Mouse (Mus musculus): ENCODE results near the gene Ccr10.

Ccr10 gene

GRCm38 (mm10) chr11:101175636-101176116 lies 433 bp upstream of the Ccr10 start:
- in situ Hi-C loops (cut with MboI; ENCODE audit: unreplicated experiment in 2 of 2), result loop anchor here (25.0 kb wide), 1 partner anchor 813 kb away; the partner anchor contains the start of gene Hap1 (in 2 of the 2)

- in situ Hi-C loops (cut with MboI; ENCODE audit: unreplicated experiment in 2 of 2), result loop anchor here (5.0 kb wide), 2 partner anchors 42 to 92 kb away; partner anchors contain the start of gene Coasy (in 1 of the 2)
Observed at GRCm38 (mm10) chr11:101174389-101174745, 876 bp downstream of the Ccr10 start.

- in situ Hi-C loops (cut with MboI; ENCODE audit: unreplicated experiment in 2 of 2), result loop anchor here (5.0 kb wide), 2 partner anchors 42 to 92 kb away; partner anchors contain the start of gene Coasy (in 1 of the 2)
Observed at GRCm38 (mm10) chr11:101173631-101174388, 1.4 kb downstream of the Ccr10 start.

- in situ Hi-C loops (cut with MboI; ENCODE audit: unreplicated experiment in 2 of 2), result loop anchor here (5.0 kb wide), 2 partner anchors 41 to 91 kb away; partner anchors contain the start of gene Coasy (in 1 of the 2)
Observed at GRCm38 (mm10) chr11:101173112-101173511, 2.1 kb downstream of the Ccr10 start.

GRCm38 (mm10) chr11:101172434-101172815 lies 2.8 kb downstream of the Ccr10 start:
- in situ Hi-C loops (cut with MboI; ENCODE audit: unreplicated experiment in 2 of 2), result loop anchor here (5.0 kb wide), 2 partner anchors 40 to 90 kb away; partner anchors contain the start of gene Coasy (in 1 of the 2)

- in situ Hi-C loops (cut with MboI; ENCODE audit: unreplicated experiment in 2 of 2), result loop anchor here (5.0 kb wide), 2 partner anchors 40 to 90 kb away; partner anchors contain the start of gene Coasy (in 1 of the 2)
Observed at GRCm38 (mm10) chr11:101171721-101172433, 3.4 kb downstream of the Ccr10 start.

- in situ Hi-C loops (cut with MboI; ENCODE audit: unreplicated experiment in 2 of 2), result loop anchor here (5.0 kb wide), 2 partner anchors 39 to 89 kb away; partner anchors contain the start of gene Coasy (in 1 of the 2)
Observed at GRCm38 (mm10) chr11:101170811-101171610, 4.2 kb downstream of the Ccr10 start, which contains the start of gene Plekhh3. Gene Plekhh3 (minus strand): TSS chr11:101171351.

GRCm38 (mm10) chr11:101170354-101170810 lies 4.9 kb downstream of the Ccr10 start, which contains the start of gene Cntnap1:
Gene Cntnap1 (plus strand): TSS chr11:101170523.
- in situ Hi-C loops (cut with MboI; ENCODE audit: unreplicated experiment in 2 of 2), result loop anchor here (5.0 kb wide), 2 partner anchors 38 to 88 kb away; partner anchors contain the start of gene Coasy (in 1 of the 2)

- in situ Hi-C loops (cut with MboI; ENCODE audit: unreplicated experiment in 2 of 2), result loop anchor here (5.0 kb wide), 2 partner anchors 37 to 87 kb away; partner anchors contain the start of gene Coasy (in 1 of the 2)
Observed at GRCm38 (mm10) chr11:101169301-101170107, 5.7 kb downstream of the Ccr10 start.

GRCm38 (mm10) chr11:101168301-101168980 lies 6.8 kb downstream of the Ccr10 start:
- in situ Hi-C loops (cut with MboI; ENCODE audit: unreplicated experiment in 2 of 2), result no loop called here

- in situ Hi-C loops (cut with MboI; ENCODE audit: unreplicated experiment in 2 of 2), result no loop called here
Observed at GRCm38 (mm10) chr11:101167963-101168300, 7.3 kb downstream of the Ccr10 start.

- in situ Hi-C loops (cut with MboI; ENCODE audit: unreplicated experiment in 2 of 2), result no loop called here
Observed at GRCm38 (mm10) chr11:101167211-101167962, 7.9 kb downstream of the Ccr10 start.

- in situ Hi-C loops (cut with MboI; ENCODE audit: unreplicated experiment in 2 of 2), result no loop called here
Observed at GRCm38 (mm10) chr11:101166357-101166756, 8.9 kb downstream of the Ccr10 start.

- in situ Hi-C loops (cut with MboI; ENCODE audit: unreplicated experiment in 2 of 2), result no loop called here
Observed at GRCm38 (mm10) chr11:101164677-101165580, 10.3 kb downstream of the Ccr10 start.

- in situ Hi-C loops (cut with MboI; ENCODE audit: unreplicated experiment in 2 of 2), result no loop called here
Observed at GRCm38 (mm10) chr11:101164351-101164665, 10.9 kb downstream of the Ccr10 start.

GRCm38 (mm10) chr11:101163476-101164350 lies 11.5 kb downstream of the Ccr10 start:
- in situ Hi-C loops (cut with MboI; ENCODE audit: unreplicated experiment in 2 of 2), result no loop called here
